Mouse (Mus musculus): ENCODE measurements at regions not wholly inside any gene's neighbourhood (a gene's known extent, or its start where the extent isn't known, plus 50 kb on each side); places are given as distances from the start of the nearest gene placed in this dataset.

DNA sequence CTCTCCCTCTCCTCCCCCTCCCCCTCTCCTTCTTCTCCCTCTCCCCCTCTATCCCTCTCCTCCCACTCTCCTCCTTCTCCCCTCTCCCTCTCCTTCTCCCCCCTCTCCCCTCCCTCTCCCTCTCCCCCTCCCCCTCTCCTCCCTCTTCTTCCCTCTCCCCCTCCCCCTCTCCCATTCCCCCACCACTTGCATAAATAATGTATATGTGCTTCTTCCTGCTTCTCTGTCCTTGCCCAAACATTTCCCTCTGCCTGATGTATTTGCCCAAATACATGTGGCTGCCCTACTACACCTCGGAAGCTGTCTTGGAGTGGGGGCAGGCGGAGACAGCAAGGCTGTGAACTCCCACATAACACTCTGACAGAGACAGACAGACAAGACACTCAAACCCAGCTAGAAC, 149.2 kb upstream of the Rybp start:
- H3K36me3 ChIP-seq (ENCODE audit: control insufficient read depth, insufficient read depth, low read length): no peaks in the 10 kb centered on the region
- DNase-seq (ENCODE audit: low spot score): no peak
- H3K9ac ChIP-seq (ENCODE audit: low read length): no peak overlapping the region
- no peak for TF ChIP-seq CTCF (IDR thresholded peaks at IDR 0.05; ENCODE audit: low read depth)
- H3K27ac ChIP-seq (replicated peaks): no peak overlapping the region
- H3K27me3 ChIP-seq (ENCODE audit: control insufficient read depth, insufficient read depth, low read length): no peaks in the 10 kb centered on the region
- H3K9me3 ChIP-seq (ENCODE audit: control insufficient read depth, low read length): no peaks in the 10 kb centered on the region
- no peak for ATAC-seq (ENCODE audit: low FRiP score, low TSS enrichment)
- no peak overlapping the region for H3K4me2 ChIP-seq (replicated peaks; ENCODE audit: low read depth)
- 64% methylated on average over 2 of the region's 2 CpGs for WGBS
- H3K4me3 ChIP-seq (ENCODE audit: low read depth, low read length): no peak overlapping the region
- H3K4me1 ChIP-seq (replicated peaks; ENCODE audit: control insufficient read depth, insufficient read depth): no peaks in the 10 kb centered on the region

- Histone ChIP-seq H3K36me3 (ENCODE audit: control insufficient read depth, insufficient read depth, low read length) (no peaks in the 10 kb centered on the region), H3K27ac (replicated peaks) (no peak overlapping the region), H3K9ac (ENCODE audit: low read length) (no peak overlapping the region), H3K4me3 (ENCODE audit: low read depth, low read length) (no peak overlapping the region), H3K9me3 (ENCODE audit: control insufficient read depth, low read length) (no peaks in the 10 kb centered on the region), H3K4me2 (replicated peaks; ENCODE audit: low read depth) (no peak overlapping the region), H3K27me3 (ENCODE audit: control insufficient read depth, insufficient read depth, low read length) (no peaks in the 10 kb centered on the region), H3K4me1 (replicated peaks; ENCODE audit: control insufficient read depth, insufficient read depth) (no peaks in the 10 kb centered on the region)
- ATAC-seq (ENCODE audit: low FRiP score, low TSS enrichment) (no peak), DNase-seq (ENCODE audit: low spot score) (no peak)
- no peak for TF ChIP-seq CTCF (IDR thresholded peaks at IDR 0.05; ENCODE audit: low read depth)
- no peak for TF ChIP-seq EP300 (optimal IDR thresholded peaks at IDR 0.05)
- WGBS: 62% methylated on average over 5 of the region's 5 CpGs
These were observed 147.9 kb upstream of the Rybp start for GRCm38 (mm10) chr6:100435222-100435621.

DNA sequence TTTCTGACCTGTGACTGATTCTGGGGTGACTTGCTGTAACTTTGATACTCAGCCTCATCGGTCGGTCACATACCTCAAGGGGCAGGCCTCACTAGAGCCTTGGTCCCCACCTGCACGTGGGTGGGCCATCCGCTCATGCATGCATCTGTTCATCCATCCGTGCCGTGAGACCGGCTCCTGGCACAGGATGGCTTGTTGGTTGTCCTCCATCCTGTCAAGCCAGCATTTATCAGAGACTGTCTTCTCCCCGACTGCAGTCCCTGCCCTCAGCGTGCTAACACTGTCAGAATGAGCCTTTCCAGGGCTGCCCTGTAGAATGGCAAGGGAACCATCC, 146.2 kb upstream of the Rybp start:
- Histone ChIP-seq H3K27me3 (ENCODE audit: control insufficient read depth, insufficient read depth, low read length) (no peaks in the 10 kb centered on the region), H3K4me2 (replicated peaks; ENCODE audit: low read depth) (no peak overlapping the region)
- 68% methylated on average over 9 of the region's 9 CpGs for WGBS

GRCm38 (mm10) chr6:100432688-100433533, 145.6 kb upstream of the Rybp start:
- WGBS: 52% methylated on average over 17 of the region's 17 CpGs
- Histone ChIP-seq H3K9me3 (ENCODE audit: control insufficient read depth, low read length) (no peaks in the 10 kb centered on the region), H3K27ac (replicated peaks) (no peak overlapping the region), H3K4me2 (replicated peaks; ENCODE audit: low read depth) (no peak overlapping the region), H3K9ac (ENCODE audit: low read length) (no peak overlapping the region), H3K4me1 (replicated peaks; ENCODE audit: control insufficient read depth, insufficient read depth) (no peaks in the 10 kb centered on the region), H3K27me3 (ENCODE audit: control insufficient read depth, insufficient read depth, low read length) (no peaks in the 10 kb centered on the region), H3K4me3 (ENCODE audit: low read depth, low read length) (no peak overlapping the region), H3K36me3 (ENCODE audit: control insufficient read depth, insufficient read depth, low read length) (no peaks in the 10 kb centered on the region)
- DNase-seq (ENCODE audit: low spot score) (no peak), ATAC-seq (ENCODE audit: low FRiP score, low TSS enrichment) (no peak)
- no peak for TF ChIP-seq EP300 (optimal IDR thresholded peaks at IDR 0.05)
- TF ChIP-seq CTCF (IDR thresholded peaks at IDR 0.05; ENCODE audit: low read depth): no peak

More for the DNA sequence above, 146.2 kb upstream of the Rybp start:
- DNase-seq (ENCODE audit: low spot score) (no peak), ATAC-seq (ENCODE audit: low FRiP score, low TSS enrichment) (no peak)
- Histone ChIP-seq H3K36me3 (ENCODE audit: control insufficient read depth, insufficient read depth, low read length) (no peaks in the 10 kb centered on the region), H3K9ac (ENCODE audit: low read length) (no peak overlapping the region), H3K4me1 (replicated peaks; ENCODE audit: control insufficient read depth, insufficient read depth) (no peaks in the 10 kb centered on the region), H3K4me3 (ENCODE audit: low read depth, low read length) (no peak overlapping the region), H3K9me3 (ENCODE audit: control insufficient read depth, low read length) (no peaks in the 10 kb centered on the region), H3K27ac (replicated peaks) (no peak overlapping the region)
- no peak for TF ChIP-seq EP300 (optimal IDR thresholded peaks at IDR 0.05)

DNA sequence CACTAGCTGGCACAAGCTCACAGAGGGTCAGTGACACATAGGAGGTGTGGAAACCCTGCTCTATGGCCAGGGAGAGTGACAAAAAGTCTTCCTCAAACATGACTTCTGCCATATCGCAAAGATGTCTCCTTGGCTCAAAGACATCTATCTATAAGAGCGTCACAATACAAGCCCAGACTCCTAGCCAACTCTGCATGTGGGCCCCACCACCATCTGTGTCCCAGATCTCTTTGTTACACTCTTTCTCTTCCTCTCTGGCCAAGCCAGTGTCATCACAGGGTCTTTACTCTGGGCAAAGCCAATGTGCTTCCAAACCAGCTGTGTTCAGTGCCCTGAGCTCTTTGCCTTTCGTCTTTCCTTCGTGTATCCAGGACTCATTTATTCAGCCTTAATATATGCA, 143.0 kb upstream of the Rybp start:
- ATAC-seq (ENCODE audit: low FRiP score, low TSS enrichment) (no peak), DNase-seq (ENCODE audit: low spot score) (no peak)
- 89% methylated on average over 4 of the region's 4 CpGs for WGBS

GRCm38 (mm10) chr6:100429511-100429910, 142.2 kb upstream of the Rybp start:
- WGBS: 40% methylated on average over 6 of the region's 6 CpGs
- ATAC-seq (ENCODE audit: low FRiP score, low TSS enrichment) (no peak), DNase-seq (ENCODE audit: low spot score) (no peak)
- Histone ChIP-seq H3K4me1 (replicated peaks; ENCODE audit: control insufficient read depth, insufficient read depth) (no peaks in the 10 kb centered on the region), H3K4me2 (replicated peaks; ENCODE audit: low read depth) (no peak overlapping the region), H3K4me3 (ENCODE audit: low read depth, low read length) (no peak overlapping the region), H3K36me3 (ENCODE audit: control insufficient read depth, insufficient read depth, low read length) (no peaks in the 10 kb centered on the region), H3K27ac (replicated peaks) (no peak overlapping the region), H3K27me3 (ENCODE audit: control insufficient read depth, insufficient read depth, low read length) (peaks cover 2% of the 10 kb centered on the region; the same call in 1 of the 2 replicates), H3K9me3 (ENCODE audit: control insufficient read depth, low read length) (no peaks in the 10 kb centered on the region), H3K9ac (ENCODE audit: low read length) (no peak overlapping the region)
- TF ChIP-seq CTCF (IDR thresholded peaks at IDR 0.05; ENCODE audit: low read depth): no peak
- TF ChIP-seq EP300 (optimal IDR thresholded peaks at IDR 0.05): no peak

More for the DNA sequence above, 143.0 kb upstream of the Rybp start:
- no peak for TF ChIP-seq CTCF (IDR thresholded peaks at IDR 0.05; ENCODE audit: low read depth)
- TF ChIP-seq EP300 (optimal IDR thresholded peaks at IDR 0.05): no peak
- Histone ChIP-seq H3K36me3 (ENCODE audit: control insufficient read depth, insufficient read depth, low read length) (no peaks in the 10 kb centered on the region), H3K27ac (replicated peaks) (no peak overlapping the region), H3K4me3 (ENCODE audit: low read depth, low read length) (no peak overlapping the region), H3K9me3 (ENCODE audit: control insufficient read depth, low read length) (no peaks in the 10 kb centered on the region), H3K4me1 (replicated peaks; ENCODE audit: control insufficient read depth, insufficient read depth) (no peaks in the 10 kb centered on the region), H3K27me3 (ENCODE audit: control insufficient read depth, insufficient read depth, low read length) (peaks cover 2% of the 10 kb centered on the region; the same call in 1 of the 2 replicates), H3K9ac (ENCODE audit: low read length) (no peak overlapping the region), H3K4me2 (replicated peaks; ENCODE audit: low read depth) (no peak overlapping the region)
